Mouse (Mus musculus): ENCODE measurements around the gene Tcte3. TPM values are rescaled to one million over a fixed set of nuclear protein-coding genes. Genes with fewer than 3 reads are reported as not detected.
A peak's percentile ranks its signal among the peaks of the same experiment; 100 is the strongest.
"Not testable (repeated sequence)": the region's sequence is repeated elsewhere in the genome, so short reads cannot be mapped to it uniquely, and the experiment has no call there.

Tcte3 gene
- polyA plus RNA-seq, 1 experiment from 2014 or later: not detected

DNA sequence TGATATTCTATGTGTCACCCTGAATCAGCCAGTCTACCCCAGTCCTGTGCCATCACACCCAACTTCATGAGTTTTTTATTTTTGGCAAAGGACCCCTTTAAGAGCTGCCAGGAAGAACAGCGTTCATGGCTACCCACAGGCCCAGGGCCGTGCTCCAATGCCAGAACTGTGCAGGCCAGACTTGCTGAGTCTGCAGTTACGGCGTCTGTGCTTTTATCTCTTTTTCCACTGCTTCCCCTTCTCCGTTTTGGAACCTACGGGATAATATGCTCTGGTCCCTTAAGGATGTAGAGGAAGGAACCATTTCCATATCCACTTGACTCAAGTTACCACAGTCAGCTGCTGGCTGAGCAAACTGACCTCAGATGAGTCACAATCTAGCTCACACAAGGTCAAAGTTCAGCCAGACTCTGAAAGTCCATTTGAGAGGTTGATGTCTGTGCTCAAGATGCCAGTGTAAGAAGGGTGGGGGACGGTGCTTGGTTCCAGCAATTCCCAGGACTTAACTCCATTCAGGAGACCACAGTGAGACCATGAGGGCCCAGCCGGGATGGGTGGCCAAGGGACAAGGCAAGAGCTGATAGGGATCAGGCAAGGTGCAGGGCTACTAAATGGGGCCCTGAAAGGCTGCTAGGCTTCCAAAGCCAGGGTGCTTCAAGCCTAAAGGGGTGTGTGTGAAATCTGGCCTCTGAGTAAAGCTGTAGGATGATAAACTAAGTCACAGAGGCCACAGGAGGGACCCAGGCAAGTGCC, 26.9 kb upstream of the Tcte3 start:
- peaks cover 8% of the 10 kb centered on the region for H3K4me1 ChIP-seq (ENCODE audit: control insufficient read depth, insufficient read depth, low read length)
- ATAC-seq (ENCODE audit: low FRiP score) (no peak), DNase-seq (ENCODE audit: low spot score, missing footprints) (no peak)
- no peaks in the 10 kb centered on the region for H3K9me3 ChIP-seq (ENCODE audit: control insufficient read depth, low read length)
- H3K36me3 ChIP-seq (ENCODE audit: control insufficient read depth, insufficient read depth, low read length): no peaks in the 10 kb centered on the region
- H3K27me3 ChIP-seq (ENCODE audit: control insufficient read depth, insufficient read depth, low read length): no peaks in the 10 kb centered on the region
- no peak overlapping the region for H3K27ac ChIP-seq (ENCODE audit: low read depth, low read length)
- 79% methylated on average over 8 of the region's 8 CpGs for WGBS
- no peak overlapping the region for H3K9ac ChIP-seq (ENCODE audit: low read length)
- no peak overlapping the region for H3K4me3 ChIP-seq (ENCODE audit: low read depth, low read length)
- H3K4me2 ChIP-seq: no peak overlapping the region

DNA sequence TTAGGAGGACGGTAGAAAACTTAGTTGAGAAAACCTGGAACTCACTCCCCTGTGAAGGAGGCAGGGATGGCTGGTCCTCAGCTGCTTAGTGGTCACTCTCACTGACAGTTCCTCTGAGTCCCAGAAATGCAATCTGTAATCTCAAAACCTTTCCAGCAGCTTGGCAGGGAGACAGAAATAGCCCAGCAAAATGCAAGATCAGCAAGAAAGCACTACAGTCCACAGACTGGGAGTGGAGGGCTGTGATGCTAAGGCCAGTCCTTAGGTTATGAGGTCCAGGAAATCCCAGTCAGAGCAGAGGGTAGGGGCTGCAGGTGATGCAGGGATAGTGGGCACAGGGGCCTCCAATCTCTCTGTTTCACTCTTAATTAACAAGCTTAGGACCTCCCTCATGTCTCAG, 25.6 kb upstream of the Tcte3 start:
- no peak overlapping the region for H3K9ac ChIP-seq (ENCODE audit: low read length)
- no peak overlapping the region for H3K4me3 ChIP-seq (ENCODE audit: low read depth, low read length)
- DNase-seq (ENCODE audit: low spot score, missing footprints): no peak
- H3K4me2 ChIP-seq: no peak overlapping the region
- H3K27me3 ChIP-seq (ENCODE audit: control insufficient read depth, insufficient read depth, low read length): no peaks in the 10 kb centered on the region
- H3K9me3 ChIP-seq (ENCODE audit: control insufficient read depth, low read length): no peaks in the 10 kb centered on the region
- no peaks in the 10 kb centered on the region for H3K36me3 ChIP-seq (ENCODE audit: control insufficient read depth, insufficient read depth, low read length)
- WGBS: 49% methylated on average over 1 of the region's 1 CpGs
- no peak overlapping the region for H3K27ac ChIP-seq (ENCODE audit: low read depth, low read length)
- peaks cover 8% of the 10 kb centered on the region for H3K4me1 ChIP-seq (ENCODE audit: control insufficient read depth, insufficient read depth, low read length)
- ATAC-seq (ENCODE audit: low FRiP score): no peak

- H3K36me3 ChIP-seq (ENCODE audit: control insufficient read depth, insufficient read depth, low read length): no peaks in the 10 kb centered on the region
- peak overlapping the region; percentile 39 for H3K9ac ChIP-seq (ENCODE audit: low read length)
- whole genome bisulfite sequencing: 48% methylated on average over 6 of the region's 6 CpGs
- peak overlapping the region; percentile 48; the same call in 1 of the 2 replicates for H3K27ac ChIP-seq (ENCODE audit: low read depth, low read length)
- H3K27me3 ChIP-seq (ENCODE audit: control insufficient read depth, insufficient read depth, low read length): no peaks in the 10 kb centered on the region
- no peaks in the 10 kb centered on the region for H3K9me3 ChIP-seq (ENCODE audit: control insufficient read depth, low read length)
- ATAC-seq (ENCODE audit: low FRiP score) (peak; percentile 95), DNase-seq (ENCODE audit: low spot score, missing footprints) (no peak)
- no peak overlapping the region for H3K4me3 ChIP-seq (ENCODE audit: low read depth, low read length)
- H3K4me1 ChIP-seq (ENCODE audit: control insufficient read depth, insufficient read depth, low read length): peaks cover 8% of the 10 kb centered on the region
- peak overlapping the region; percentile 24 for H3K4me2 ChIP-seq
These were observed 24.8 kb upstream of the Tcte3 start for GRCm38 (mm10) chr17:15066066-15066465.

- 42% methylated on average over 13 of the region's 13 CpGs for WGBS
- ATAC-seq (ENCODE audit: low FRiP score) (peak; percentile 89), DNase-seq (ENCODE audit: low spot score, missing footprints) (peak; percentile 92)
- Histone ChIP-seq H3K27ac (ENCODE audit: low read depth, low read length) (peak overlapping the region; percentile 22; the same call in 1 of the 2 replicates), H3K4me2 (peak overlapping the region; percentile 24), H3K27me3 (ENCODE audit: control insufficient read depth, insufficient read depth, low read length) (no peaks in the 10 kb centered on the region), H3K9ac (ENCODE audit: low read length) (peak overlapping the region; percentile 39), H3K36me3 (ENCODE audit: control insufficient read depth, insufficient read depth, low read length) (no peaks in the 10 kb centered on the region), H3K4me3 (ENCODE audit: low read depth, low read length) (no peak overlapping the region), H3K9me3 (ENCODE audit: control insufficient read depth, low read length) (no peaks in the 10 kb centered on the region), H3K4me1 (ENCODE audit: control insufficient read depth, insufficient read depth, low read length) (peaks cover 8% of the 10 kb centered on the region)
These were observed 24.2 kb upstream of the Tcte3 start for GRCm38 (mm10) chr17:15065391-15066024.

- ATAC-seq (ENCODE audit: low FRiP score) (no peak), DNase-seq (ENCODE audit: low spot score, missing footprints) (no peak)
- no peaks in the 10 kb centered on the region for H3K27me3 ChIP-seq (ENCODE audit: control insufficient read depth, insufficient read depth, low read length)
- H3K9ac ChIP-seq (ENCODE audit: low read length): no peak overlapping the region
- no peaks in the 10 kb centered on the region for H3K9me3 ChIP-seq (ENCODE audit: control insufficient read depth, low read length)
- 91% methylated on average over 6 of the region's 6 CpGs for WGBS
- no peak overlapping the region for H3K4me2 ChIP-seq
- no peak overlapping the region for H3K4me3 ChIP-seq (ENCODE audit: low read depth, low read length)
- H3K27ac ChIP-seq (ENCODE audit: low read depth, low read length): no peak overlapping the region
- H3K4me1 ChIP-seq (ENCODE audit: control insufficient read depth, insufficient read depth, low read length): no peaks in the 10 kb centered on the region
- peaks cover 7% of the 10 kb centered on the region; the same call in 1 of the 2 replicates for H3K36me3 ChIP-seq (ENCODE audit: control insufficient read depth, insufficient read depth, low read length)
These were observed 19.1 kb upstream of the Tcte3 start for GRCm38 (mm10) chr17:15060356-15060755.

DNA sequence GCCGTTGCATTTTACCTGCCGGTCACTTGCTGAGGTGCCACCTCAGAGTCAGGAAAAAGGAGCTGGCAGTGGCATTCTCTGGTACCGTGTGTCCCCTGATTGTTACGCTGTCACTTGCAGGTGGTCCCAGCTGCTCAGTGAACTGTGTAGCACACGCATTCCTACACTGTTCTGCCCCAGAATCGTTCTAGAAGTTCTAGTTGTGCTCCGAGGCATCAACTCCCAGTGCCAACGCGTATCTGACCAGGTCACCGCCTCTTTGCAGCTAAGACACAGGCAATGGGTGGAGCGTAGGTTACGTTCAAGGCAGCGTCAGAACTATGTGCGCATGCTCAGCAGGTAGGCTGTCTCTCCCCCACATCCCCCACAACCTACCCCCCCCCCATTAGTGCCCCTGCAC, 18.4 kb upstream of the Tcte3 start:
- DNase-seq (ENCODE audit: low spot score, missing footprints) (no peak), ATAC-seq (ENCODE audit: low FRiP score) (no peak)
- Histone ChIP-seq H3K4me1 (ENCODE audit: control insufficient read depth, insufficient read depth, low read length) (no peaks in the 10 kb centered on the region), H3K9me3 (ENCODE audit: control insufficient read depth, low read length) (no peaks in the 10 kb centered on the region), H3K9ac (ENCODE audit: low read length) (no peak overlapping the region), H3K4me3 (ENCODE audit: low read depth, low read length) (no peak overlapping the region), H3K4me2 (no peak overlapping the region), H3K27ac (ENCODE audit: low read depth, low read length) (no peak overlapping the region), H3K36me3 (ENCODE audit: control insufficient read depth, insufficient read depth, low read length) (peaks cover 7% of the 10 kb centered on the region; the same call in 1 of the 2 replicates), H3K27me3 (ENCODE audit: control insufficient read depth, insufficient read depth, low read length) (no peaks in the 10 kb centered on the region)
- WGBS: 94% methylated on average over 14 of the region's 14 CpGs

DNA sequence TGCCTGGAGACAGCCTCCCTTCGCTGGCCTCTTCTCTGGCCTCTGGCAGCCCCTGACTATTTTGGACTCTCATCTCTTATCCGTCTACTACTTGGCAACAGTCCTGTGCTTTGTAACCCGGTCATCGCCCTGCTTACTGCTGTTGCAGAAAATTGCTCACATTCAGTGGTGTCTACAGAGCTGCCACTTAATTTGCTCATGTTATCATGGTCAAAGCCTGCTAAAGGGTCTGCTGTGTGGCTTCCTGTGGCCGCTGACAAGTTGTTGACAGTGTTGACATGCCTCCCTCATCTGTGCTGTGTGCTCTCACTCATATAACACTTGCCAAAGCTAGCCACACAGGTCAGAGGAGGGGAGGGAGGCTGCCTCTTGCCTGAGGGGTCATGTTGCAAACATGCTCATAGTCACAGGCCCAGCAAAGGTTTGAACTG, 16.9 kb upstream of the Tcte3 start:
- H3K9ac ChIP-seq (ENCODE audit: low read length): no peak overlapping the region
- ATAC-seq (ENCODE audit: low FRiP score): no peak
- DNase-seq (ENCODE audit: low spot score, missing footprints): no peak
- H3K4me1 ChIP-seq (ENCODE audit: control insufficient read depth, insufficient read depth, low read length): no peaks in the 10 kb centered on the region
- no peaks in the 10 kb centered on the region for H3K9me3 ChIP-seq (ENCODE audit: control insufficient read depth, low read length)
- H3K36me3 ChIP-seq (ENCODE audit: control insufficient read depth, insufficient read depth, low read length): peaks cover 7% of the 10 kb centered on the region; the same call in 1 of the 2 replicates
- H3K27me3 ChIP-seq (ENCODE audit: control insufficient read depth, insufficient read depth, low read length): no peaks in the 10 kb centered on the region
- no peak overlapping the region for H3K27ac ChIP-seq (ENCODE audit: low read depth, low read length)
- H3K4me2 ChIP-seq: no peak overlapping the region
- H3K4me3 ChIP-seq (ENCODE audit: low read depth, low read length): no peak overlapping the region
- WGBS: 93% methylated on average over 5 of the region's 5 CpGs

DNA sequence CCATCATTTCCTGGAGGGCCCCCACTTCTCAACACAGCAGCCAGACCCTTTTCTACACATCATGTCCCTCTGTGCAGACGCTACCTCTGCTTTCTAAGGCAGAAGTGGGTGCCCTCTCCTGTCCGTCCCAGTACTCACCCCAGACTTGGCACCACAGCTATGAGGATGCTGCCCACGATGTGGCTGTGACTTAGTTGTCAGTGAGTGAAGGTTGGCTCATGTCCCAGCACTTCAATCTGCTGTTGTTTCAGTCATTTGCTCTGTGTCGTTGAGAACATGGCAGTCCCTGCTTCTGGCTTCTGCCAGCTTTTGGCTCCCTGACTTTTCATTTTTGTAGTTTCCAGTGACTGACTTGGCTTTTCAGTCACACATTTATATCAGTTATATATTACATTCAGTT, 14.6 kb upstream of the Tcte3 start:
- H3K9me3 ChIP-seq (ENCODE audit: control insufficient read depth, low read length): no peaks in the 10 kb centered on the region
- no peak for ATAC-seq (ENCODE audit: low FRiP score)
- H3K9ac ChIP-seq (ENCODE audit: low read length): no peak overlapping the region
- H3K4me1 ChIP-seq (ENCODE audit: control insufficient read depth, insufficient read depth, low read length): no peaks in the 10 kb centered on the region
- WGBS: 90% methylated on average over 4 of the region's 4 CpGs
- peak; percentile 49 for DNase-seq (ENCODE audit: low spot score, missing footprints)
- no peaks in the 10 kb centered on the region for H3K27me3 ChIP-seq (ENCODE audit: control insufficient read depth, insufficient read depth, low read length)
- H3K4me3 ChIP-seq (ENCODE audit: low read depth, low read length): no peak overlapping the region
- H3K36me3 ChIP-seq (ENCODE audit: control insufficient read depth, insufficient read depth, low read length): peaks cover 7% of the 10 kb centered on the region; the same call in 1 of the 2 replicates
- no peak overlapping the region for H3K27ac ChIP-seq (ENCODE audit: low read depth, low read length)
- no peak overlapping the region for H3K4me2 ChIP-seq

- DNase-seq (ENCODE audit: low spot score, missing footprints); H3K9me3 ChIP-seq (ENCODE audit: control insufficient read depth, low read length); H3K36me3 ChIP-seq (ENCODE audit: control insufficient read depth, insufficient read depth, low read length); H3K27me3 ChIP-seq (ENCODE audit: control insufficient read depth, insufficient read depth, low read length); ATAC-seq (ENCODE audit: low FRiP score); H3K4me3 ChIP-seq (ENCODE audit: low read depth, low read length); H3K4me2 ChIP-seq; H3K9ac ChIP-seq (ENCODE audit: low read length); H3K4me1 ChIP-seq (ENCODE audit: control insufficient read depth, insufficient read depth, low read length); H3K27ac ChIP-seq (ENCODE audit: low read depth, low read length): not testable (repeated sequence)
- 91% methylated on average over 11 of the region's 13 CpGs for WGBS
These were observed 12.5 kb upstream of the Tcte3 start for GRCm38 (mm10) chr17:15053829-15054200.

All from midbrain, embryonic 11.5 days (tissue).